Mouse (Mus musculus): ENCODE data around the gene Csnk1g1. TPM values are rescaled to one million over a fixed set of nuclear protein-coding genes. Genes with fewer than 3 reads are reported as not detected.
A peak's percentile ranks its signal among the peaks of the same experiment; 100 is the strongest.

Gene Csnk1g1
- total and polyA plus RNA-seq, 2 experiments from 2014 or later: 17.4 to 28.6 TPM

GRCm38 (mm10) chr9:66070151-66070550 lies 161.4 kb downstream of the Csnk1g1 start:
- Histone ChIP-seq H3K4me3 (ENCODE audit: low read depth, low read length) (no peak overlapping the region), H3K4me2 (ENCODE audit: low read depth, low read length, poor library complexity, severe bottlenecking) (no peak overlapping the region)

GRCm38 (mm10) chr9:66072754-66073153 lies 164.0 kb downstream of the Csnk1g1 start:
- no peak for TF ChIP-seq CTCF (IDR thresholded peaks at IDR 0.05)
- WGBS: 90% methylated on average over 7 of the region's 7 CpGs
- ATAC-seq (ENCODE audit: low FRiP score) (no peak), DNase-seq (ENCODE audit: low spot score) (no peak)
- Histone ChIP-seq H3K36me3 (ENCODE audit: insufficient read depth, low read length) (no peaks in the 10 kb centered on the region), H3K27ac (ENCODE audit: low read depth, low read length) (no peak overlapping the region), H3K4me1 (ENCODE audit: insufficient read depth, low read length) (peaks cover 3% of the 10 kb centered on the region; the same call in 1 of the 2 replicates), H3K4me2 (ENCODE audit: low read depth, low read length, poor library complexity, severe bottlenecking) (no peak overlapping the region), H3K9me3 (ENCODE audit: low read length) (no peaks in the 10 kb centered on the region), H3K27me3 (ENCODE audit: insufficient read depth, low read length) (no peaks in the 10 kb centered on the region), H3K4me3 (ENCODE audit: low read depth, low read length) (no peak overlapping the region), H3K9ac (replicated peaks; ENCODE audit: low read length, poor library complexity, severe bottlenecking) (no peak overlapping the region)

More at GRCm38 (mm10) chr9:66070151-66070550, 161.4 kb downstream of the Csnk1g1 start:
- H3K9me3 ChIP-seq (ENCODE audit: low read length): no peaks in the 10 kb centered on the region
- DNase-seq (ENCODE audit: low spot score): no peak
- 92% methylated on average over 5 of the region's 5 CpGs for WGBS
- H3K27me3 ChIP-seq (ENCODE audit: insufficient read depth, low read length): no peaks in the 10 kb centered on the region
- H3K27ac ChIP-seq (ENCODE audit: low read depth, low read length): no peak overlapping the region
- H3K36me3 ChIP-seq (ENCODE audit: insufficient read depth, low read length): peaks cover 18% of the 10 kb centered on the region
- no peak overlapping the region for H3K9ac ChIP-seq (replicated peaks; ENCODE audit: low read length, poor library complexity, severe bottlenecking)
- peaks cover 3% of the 10 kb centered on the region; the same call in 1 of the 2 replicates for H3K4me1 ChIP-seq (ENCODE audit: insufficient read depth, low read length)
- no peak for ATAC-seq (ENCODE audit: low FRiP score)
- no peak for TF ChIP-seq CTCF (IDR thresholded peaks at IDR 0.05)

GRCm38 (mm10) chr9:66078072-66078471 lies 169.3 kb downstream of the Csnk1g1 start:
- no peaks in the 10 kb centered on the region for H3K4me1 ChIP-seq (ENCODE audit: insufficient read depth, low read length)
- H3K9me3 ChIP-seq (ENCODE audit: low read length): no peaks in the 10 kb centered on the region
- H3K27me3 ChIP-seq (ENCODE audit: insufficient read depth, low read length): no peaks in the 10 kb centered on the region
- H3K9ac ChIP-seq (replicated peaks; ENCODE audit: low read length, poor library complexity, severe bottlenecking): no peak overlapping the region
- WGBS: 76% methylated on average over 3 of the region's 3 CpGs
- no peak for TF ChIP-seq CTCF (IDR thresholded peaks at IDR 0.05)
- DNase-seq (ENCODE audit: low spot score) (no peak), ATAC-seq (ENCODE audit: low FRiP score) (no peak)
- no peak overlapping the region for H3K4me2 ChIP-seq (ENCODE audit: low read depth, low read length, poor library complexity, severe bottlenecking)
- H3K4me3 ChIP-seq (ENCODE audit: low read depth, low read length): no peak overlapping the region
- H3K36me3 ChIP-seq (ENCODE audit: insufficient read depth, low read length): no peaks in the 10 kb centered on the region
- no peak overlapping the region for H3K27ac ChIP-seq (ENCODE audit: low read depth, low read length)

- ATAC-seq (ENCODE audit: low FRiP score) (peak; percentile 27; the same call in 1 of the 2 replicates), DNase-seq (ENCODE audit: low spot score) (peak; percentile 33)
- no peak; the same call in 1 of the 2 replicates for TF ChIP-seq CTCF (IDR thresholded peaks at IDR 0.05)
- H3K27me3 ChIP-seq (ENCODE audit: insufficient read depth, low read length): no peaks in the 10 kb centered on the region
- no peak overlapping the region; the same call in 1 of the 2 replicates for H3K27ac ChIP-seq (ENCODE audit: low read depth, low read length)
- no peaks in the 10 kb centered on the region for H3K4me1 ChIP-seq (ENCODE audit: insufficient read depth, low read length)
- H3K4me2 ChIP-seq (ENCODE audit: low read depth, low read length, poor library complexity, severe bottlenecking): no peak overlapping the region
- no peak overlapping the region for H3K9ac ChIP-seq (replicated peaks; ENCODE audit: low read length, poor library complexity, severe bottlenecking)
- no peak overlapping the region for H3K4me3 ChIP-seq (ENCODE audit: low read depth, low read length)
- H3K36me3 ChIP-seq (ENCODE audit: insufficient read depth, low read length): no peaks in the 10 kb centered on the region
- 9% methylated on average over 14 of the region's 14 CpGs for WGBS
- H3K9me3 ChIP-seq (ENCODE audit: low read length): no peaks in the 10 kb centered on the region
These were observed 169.8 kb downstream of the Csnk1g1 start for GRCm38 (mm10) chr9:66078493-66078892.

- no peak for ATAC-seq (ENCODE audit: low FRiP score)
- no peak overlapping the region for H3K4me2 ChIP-seq (ENCODE audit: low read depth, low read length, poor library complexity, severe bottlenecking)
- WGBS: 83% methylated on average over 3 of the region's 3 CpGs
- no peaks in the 10 kb centered on the region for H3K4me1 ChIP-seq (ENCODE audit: insufficient read depth, low read length)
- no peak for TF ChIP-seq CTCF (IDR thresholded peaks at IDR 0.05)
- no peaks in the 10 kb centered on the region for H3K9me3 ChIP-seq (ENCODE audit: low read length)
- H3K9ac ChIP-seq (replicated peaks; ENCODE audit: low read length, poor library complexity, severe bottlenecking): no peak overlapping the region
- H3K4me3 ChIP-seq (ENCODE audit: low read depth, low read length): no peak overlapping the region
- DNase-seq (ENCODE audit: low spot score): no peak
- H3K27me3 ChIP-seq (ENCODE audit: insufficient read depth, low read length): no peaks in the 10 kb centered on the region
- H3K27ac ChIP-seq (ENCODE audit: low read depth, low read length): no peak overlapping the region
- no peaks in the 10 kb centered on the region for H3K36me3 ChIP-seq (ENCODE audit: insufficient read depth, low read length)
These were observed 172.2 kb downstream of the Csnk1g1 start for GRCm38 (mm10) chr9:66080804-66081459.

GRCm38 (mm10) chr9:66081999-66082398 lies 173.3 kb downstream of the Csnk1g1 start:
- H3K27ac ChIP-seq (ENCODE audit: low read depth, low read length): no peak overlapping the region
- H3K4me1 ChIP-seq (ENCODE audit: insufficient read depth, low read length): no peaks in the 10 kb centered on the region
- no peak overlapping the region for H3K4me2 ChIP-seq (ENCODE audit: low read depth, low read length, poor library complexity, severe bottlenecking)
- no peak for TF ChIP-seq CTCF (IDR thresholded peaks at IDR 0.05)
- ATAC-seq (ENCODE audit: low FRiP score) (no peak), DNase-seq (ENCODE audit: low spot score) (no peak)
- no peaks in the 10 kb centered on the region for H3K9me3 ChIP-seq (ENCODE audit: low read length)
- H3K36me3 ChIP-seq (ENCODE audit: insufficient read depth, low read length): peaks cover under 1% of the 10 kb centered on the region; the same call in 1 of the 2 replicates
- WGBS: 81% methylated on average over 4 of the region's 4 CpGs
- no peak overlapping the region for H3K4me3 ChIP-seq (ENCODE audit: low read depth, low read length)
- H3K9ac ChIP-seq (replicated peaks; ENCODE audit: low read length, poor library complexity, severe bottlenecking): no peak overlapping the region
- H3K27me3 ChIP-seq (ENCODE audit: insufficient read depth, low read length): no peaks in the 10 kb centered on the region
